Comparison of ENCODE assay signal across 11 mouse cellular contexts in the genomic region with DNA sequence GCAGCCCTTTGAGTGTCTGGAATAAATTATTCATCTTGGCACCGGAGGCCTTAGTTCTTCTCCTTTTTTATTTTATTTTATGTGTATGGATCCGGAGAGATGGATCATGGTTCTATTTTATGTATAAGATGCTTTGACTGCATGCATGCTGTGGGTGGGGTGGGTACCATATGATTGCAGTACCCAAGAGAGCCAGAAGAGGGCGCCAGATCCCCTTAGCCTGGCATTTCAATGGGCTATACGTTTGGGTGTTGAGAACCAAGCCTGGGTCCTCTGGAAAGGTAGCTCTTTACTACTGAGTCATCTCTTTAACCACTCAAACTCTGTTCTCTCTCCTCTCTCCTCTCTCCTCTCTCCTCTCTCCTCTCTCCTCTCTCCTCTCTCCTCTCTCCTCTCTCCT. TPM values are rescaled to one million over a fixed set of nuclear protein-coding genes. Genes with fewer than 3 reads are reported as not detected.
DNase-seq lines count a peak whose midpoint lies in the region; ATAC-seq and TF ChIP-seq lines count a peak whose summit lies in the region.
"Had no signal": no experiment of that assay in that cellular context is flagged by ENCODE, and none has a peak within 500 bp of the region (broad histone marks: within the 10 kb centered on the region; RNA-seq: fewer than 3 reads in every experiment).

No protein-coding gene starts in this region.

- H3K4me3 ChIP-seq in lung, embryonic 14.5 days (ENCODE audit: low read depth, low read length): no peak overlapping the region
- no peak overlapping the region for H3K4me3 ChIP-seq in bone marrow, adult 2 months (replicated peaks; ENCODE audit: control insufficient read depth, low read depth, low read length)
- H3K4me3 ChIP-seq: heart, embryonic 15.5 days; myocyte had no signal

- H3K4me1 ChIP-seq in lung, embryonic 14.5 days (ENCODE audit: insufficient read depth): 0 out of 2 replicates have a peak, but pooled peaks cover 2% of the 10 kb centered on the region
- H3K4me1 ChIP-seq in bone marrow, adult 2 months (ENCODE audit: control insufficient read depth, insufficient read depth, low read length): no peaks in the 10 kb centered on the region

- peak; percentile 34 for DNase-seq in embryo, embryonic 10.5 days (ENCODE audit: low spot score)
- DNase-seq in embryo, embryonic 10 days (ENCODE audit: low spot score): no peak
- peak; percentile 39 for DNase-seq in lung, embryonic 14.5 days
- no peak for DNase-seq in lung, postnatal 4 days
- peak; percentile 35 for DNase-seq in thymus, postnatal 25 days
- DNase-seq in left cerebral cortex, adult 11 months (ENCODE audit: low spot score): no peak
- DNase-seq: cerebellum, adult 11-12 months had no signal

- H3K36me3 ChIP-seq in lung, embryonic 14.5 days (ENCODE audit: insufficient read depth): no peaks in the 10 kb centered on the region
- H3K36me3 ChIP-seq: heart, embryonic 15.5 days had no signal

- no peaks in the 10 kb centered on the region for H3K9me3 ChIP-seq in lung, embryonic 14.5 days (ENCODE audit: low read depth, low read length)
- H3K9me3 ChIP-seq: heart, embryonic 15.5 days had no signal

- no peak overlapping the region for H3K9ac ChIP-seq in lung, embryonic 14.5 days
- H3K9ac ChIP-seq: heart, embryonic 15.5 days had no signal

- peak; percentile 68 for TF ChIP-seq CTCF in lung, embryonic 14.5 days (IDR thresholded peaks at IDR 0.05; ENCODE audit: low read depth)
- TF ChIP-seq CTCF in bone marrow, adult 2 months (IDR thresholded peaks at IDR 0.05; ENCODE audit: control insufficient read depth, insufficient read depth, low read length): peak; percentile 68

- H3K27ac ChIP-seq in lung, embryonic 14.5 days (ENCODE audit: low read depth): no peak overlapping the region
- H3K27ac ChIP-seq in bone marrow, adult 2 months (ENCODE audit: control insufficient read depth, insufficient read depth, low read depth, low read length, poor library complexity): no peak overlapping the region
- H3K27ac ChIP-seq: heart, embryonic 15.5 days had no signal

- no peak overlapping the region for H3K4me2 ChIP-seq in lung, embryonic 14.5 days
- H3K4me2 ChIP-seq: heart, embryonic 15.5 days had no signal

- TF ChIP-seq POLR2A in bone marrow, adult 2 months (IDR thresholded peaks at IDR 0.05; ENCODE audit: borderline replicate concordance, control insufficient read depth, low read depth, low read length): no peak

- 33% methylated on average over 4 of the region's 4 CpGs for WGBS in lung, embryonic 14.5 days
- WGBS in bone marrow, adult 2 months: 27% methylated on average over 4 of the region's 4 CpGs

- no peak for ATAC-seq in lung, embryonic 14.5 days (ENCODE audit: insufficient read depth)
- ATAC-seq in erythroblast, adult 5-6 weeks (replicated peaks; ENCODE audit: low FRiP score, poor library complexity, severe bottlenecking): no peak

- no peaks in the 10 kb centered on the region for H3K27me3 ChIP-seq in lung, embryonic 14.5 days (ENCODE audit: insufficient read depth, low read length)
- H3K27me3 ChIP-seq: heart, embryonic 15.5 days had no signal

RNA-seq across cellular contexts. Expression of a gene that starts 19.4 kb away (rescaled TPM):
- polyA plus RNA-seq in lung, embryonic 14.5 days (2014; fragmentation: Nextera tagmentation; extraction: Ambion mirVana): 0.51 and 0.70 TPM in 2 replicates
- 1.7 TPM in 1 of 2 replicates, not detected in the other for polyA plus RNA-seq in bone marrow, adult 2 months (2011; ENCODE audit: insufficient read depth, insufficient read length, low replicate concordance, missing spikeins)
- total RNA-seq in erythroblast, adult 5-6 weeks (2015; ENCODE audit: low replicate concordance): not detected in 2 replicates
- not detected in 2 replicates for total RNA-seq in erythroblast, adult 5-6 weeks (2017; ENCODE audit: low replicate concordance)

RNA-seq across cellular contexts. Expression of a gene that starts 23.5 kb away (rescaled TPM):
- 0.12 TPM in 1 of 2 replicates, not detected in the other for polyA plus RNA-seq in lung, embryonic 14.5 days (2014; fragmentation: Nextera tagmentation; extraction: Ambion mirVana)
- not detected in 2 replicates for polyA plus RNA-seq in bone marrow, adult 2 months (2011; ENCODE audit: insufficient read depth, insufficient read length, low replicate concordance, missing spikeins)
- not detected in 2 replicates for total RNA-seq in erythroblast, adult 5-6 weeks (2015; ENCODE audit: low replicate concordance)
- total RNA-seq in erythroblast, adult 5-6 weeks (2017; ENCODE audit: low replicate concordance): not detected in 2 replicates
- polyA plus RNA-seq: heart, embryonic 15.5 days had no signal

RNA-seq across cellular contexts. Expression of a gene that starts 46.7 kb away (rescaled TPM):
- polyA plus RNA-seq in lung, embryonic 14.5 days (2014; fragmentation: Nextera tagmentation; extraction: Ambion mirVana): 0.86 and 1.1 TPM in 2 replicates
- 4.3 TPM in 1 of 2 replicates, not detected in the other for polyA plus RNA-seq in bone marrow, adult 2 months (2011; ENCODE audit: insufficient read depth, insufficient read length, low replicate concordance, missing spikeins)
- 0.84 TPM in 1 of 2 replicates, not detected in the other for total RNA-seq in erythroblast, adult 5-6 weeks (2015; ENCODE audit: low replicate concordance)
- total RNA-seq in erythroblast, adult 5-6 weeks (2017; ENCODE audit: low replicate concordance): 2.4 TPM in 1 of 2 replicates, not detected in the other

Comparison
In these comparisons a context has a peak if more than half of its experiments do, and no peak if none do; other contexts are left out.
1. DNase-seq: peak in embryo, embryonic 10.5 days (single experiment), lung, embryonic 14.5 days (single experiment) and thymus, postnatal 25 days (single experiment); none in embryo, embryonic 10 days (single experiment), lung, postnatal 4 days (0 of 2) and left cerebral cortex, adult 11 months (single experiment).